Mouse (Mus musculus) embryonic stem cell, embryonic (primary cell): ENCODE data around the gene Mybphl.

Experiments used
- CTCF ChIA-PET, 4 experiments: fragments of 300-600 bp in 2 of 4; fragments of 350-600 bp in 2 of 4; sonication (Branson Sonifier 250); formaldehyde crosslinking; loops; one replicate each; lab custom pipeline; 2022; ENCODE audit warnings: inconsistent platforms in 2 of 4; lab: Charles Lee
- POLR2A ChIA-PET, 4 experiments: fragments of 300-600 bp in 2 of 4; fragments of 350-600 bp in 2 of 4; sonication (Branson Sonifier 250); formaldehyde crosslinking; loops; one replicate each; lab custom pipeline; 2022; ENCODE audit warnings: antibody characterized with exemption in 4 of 4, inconsistent platforms in 1 of 4; lab: Charles Lee

Gene Mybphl

GRCm38 (mm10) chr3:108364270-108364995 is at the start of gene Mybphl:
Gene Mybphl, plus strand, starts transcription at chr3:108364911.
- POLR2A ChIA-PET = interaction anchor here (0.6 to 1.9 kb wide), 13 partner anchors 10 to 347 kb away, joined by 3 to 8 read pairs (median 3); partner anchors contain the start of genes Psrc1 (in 2 of the 4), Gnai3 (in 1 of the 4), Gstm1 (in 1 of the 4) and Sars (in 1 of the 4)
- CTCF ChIA-PET = interaction anchor here in 3 of 4 experiments (0.6 to 1.4 kb wide), 3 partner anchors 10 to 173 kb away, joined by 3 to 4 read pairs (median 3); no protein-coding TSS in a partner anchor

- ChIA-PET POLR2A (no interaction called here), CTCF (interaction anchor here in 2 of 4 experiments (0.6 kb wide), 2 partner anchors 60 to 62 kb away, joined by 3 to 4 read pairs; no protein-coding TSS in a partner anchor)
Measured at GRCm38 (mm10) chr3:108318517-108318916, 46.2 kb upstream of the Mybphl start.

- CTCF ChIA-PET = no interaction called here
- POLR2A ChIA-PET = interaction anchor here in 2 of 4 experiments (1.0 to 1.5 kb wide), 4 partner anchors 9 to 38 kb away, joined by 3 to 4 read pairs (median 3); partner anchors contain the start of gene Sort1 (in 1 of the 2)
Measured at GRCm38 (mm10) chr3:108321671-108322070, 43.0 kb upstream of the Mybphl start.

- CTCF ChIA-PET = no interaction called here
- POLR2A ChIA-PET = interaction anchor here in 2 of 4 experiments (1.0 to 1.5 kb wide), 4 partner anchors 9 to 38 kb away, joined by 3 to 4 read pairs (median 3); partner anchors contain the start of gene Sort1 (in 1 of the 2)
Measured at GRCm38 (mm10) chr3:108322136-108322535, 42.6 kb upstream of the Mybphl start.

- CTCF ChIA-PET = interaction anchor here in 1 of 4 experiments (0.7 kb wide), 1 partner anchor 729 kb away, joined by 16 read pairs; no protein-coding TSS in a partner anchor
- POLR2A ChIA-PET = interaction anchor here in 2 of 4 experiments (0.7 to 1.5 kb wide), 5 partner anchors 18 to 308 kb away, joined by 3 to 5 read pairs (median 3); partner anchors contain the start of gene Sort1 (in 1 of the 2)
Measured at GRCm38 (mm10) chr3:108322962-108323361, 41.7 kb upstream of the Mybphl start.

- POLR2A ChIA-PET = no interaction called here
- CTCF ChIA-PET = no interaction called here
Measured at GRCm38 (mm10) chr3:108324837-108325236, 39.9 kb upstream of the Mybphl start.

- ChIA-PET POLR2A (no interaction called here), CTCF (no interaction called here)
Measured at GRCm38 (mm10) chr3:108325521-108325920, 39.2 kb upstream of the Mybphl start.

GRCm38 (mm10) chr3:108327275-108327674 is 37.4 kb upstream of the Mybphl start:
- POLR2A ChIA-PET = interaction anchor here in 1 of 4 experiments (1.2 kb wide), 1 partner anchor 45 kb away, joined by 3 read pairs; no protein-coding TSS in a partner anchor
- CTCF ChIA-PET = interaction anchor here in 3 of 4 experiments (0.6 to 0.7 kb wide), 3 partner anchors 31 to 410 kb away, joined by 3 to 5 read pairs (median 4); no protein-coding TSS in a partner anchor

GRCm38 (mm10) chr3:108327916-108328315 is 36.8 kb upstream of the Mybphl start:
- CTCF ChIA-PET = interaction anchor here in 1 of 4 experiments (0.6 kb wide), 1 partner anchor 31 kb away, joined by 5 read pairs; no protein-coding TSS in a partner anchor

GRCm38 (mm10) chr3:108328441-108328841 is 36.3 kb upstream of the Mybphl start:
- ChIA-PET POLR2A (interaction anchor here in 3 of 4 experiments (0.5 to 1.6 kb wide), 5 partner anchors 8 to 70 kb away, joined by 3 to 7 read pairs (median 3); partner anchors contain the start of gene Psrc1 (in 1 of the 3)), CTCF (no interaction called here)

More at GRCm38 (mm10) chr3:108327916-108328315, 36.8 kb upstream of the Mybphl start:
- POLR2A ChIA-PET = interaction anchor here in 3 of 4 experiments (0.5 to 1.6 kb wide), 5 partner anchors 8 to 69 kb away, joined by 3 to 7 read pairs (median 3); partner anchors contain the start of gene Psrc1 (in 1 of the 3)

GRCm38 (mm10) chr3:108330812-108331211 is 33.9 kb upstream of the Mybphl start:
- CTCF ChIA-PET = no interaction called here
- POLR2A ChIA-PET = interaction anchor here in 2 of 4 experiments (0.8 to 1.2 kb wide), 4 partner anchors 9 to 34 kb away, joined by 3 to 4 read pairs (median 4); no protein-coding TSS in a partner anchor

GRCm38 (mm10) chr3:108336878-108337277 is 27.8 kb upstream of the Mybphl start:
- ChIA-PET POLR2A (interaction anchor here in 1 of 4 experiments (1.1 to 1.8 kb wide), 2 partner anchors 9 to 46 kb away, joined by 3 to 6 read pairs; partner anchors contain the start of gene Psrc1), CTCF (no interaction called here)

- POLR2A ChIA-PET = no interaction called here
Measured at GRCm38 (mm10) chr3:108341040-108341439, 23.7 kb upstream of the Mybphl start.

GRCm38 (mm10) chr3:108342185-108342584 is 22.5 kb upstream of the Mybphl start:
- CTCF ChIA-PET = interaction anchor here in 2 of 4 experiments (0.5 to 0.6 kb wide), 3 partner anchors 60 to 356 kb away, joined by 3 read pairs; no protein-coding TSS in a partner anchor
- POLR2A ChIA-PET = no interaction called here

More at GRCm38 (mm10) chr3:108341040-108341439, 23.7 kb upstream of the Mybphl start:
- CTCF ChIA-PET = interaction anchor here in 1 of 4 experiments (0.5 kb wide), 1 partner anchor 387 kb away, joined by 6 read pairs; no protein-coding TSS in a partner anchor

- CTCF ChIA-PET = no interaction called here
- POLR2A ChIA-PET = interaction anchor here in 1 of 4 experiments (0.6 kb wide), 1 partner anchor 160 kb away, joined by 4 read pairs; no protein-coding TSS in a partner anchor
Measured at GRCm38 (mm10) chr3:108345855-108346254, 18.9 kb upstream of the Mybphl start.

- POLR2A ChIA-PET = interaction anchor here in 1 of 4 experiments (1.4 kb wide), 1 partner anchor 148 kb away, joined by 3 read pairs; no protein-coding TSS in a partner anchor
- CTCF ChIA-PET = no interaction called here
Measured at GRCm38 (mm10) chr3:108348376-108348775, 16.3 kb upstream of the Mybphl start.

- POLR2A ChIA-PET = no interaction called here
- CTCF ChIA-PET = no interaction called here
Measured at GRCm38 (mm10) chr3:108355245-108355644, 9.5 kb upstream of the Mybphl start.

- ChIA-PET POLR2A (interaction anchor here in 2 of 4 experiments (0.6 to 1.6 kb wide), 4 partner anchors 9 to 55 kb away, joined by 3 to 4 read pairs (median 4); partner anchors contain the start of gene Psrc1 (in 1 of the 2)), CTCF (no interaction called here)
Measured at GRCm38 (mm10) chr3:108357051-108357450, 7.7 kb upstream of the Mybphl start.
